Mouse (Mus musculus) myocyte (in vitro differentiated cells): ENCODE data around the gene Tlk2.

Experiments used
- E2F4 ChIP-seq: IDR thresholded peaks from one replicate; pipeline ENCODE4 v1.6.1; 2011; ENCODE audit warnings: mild to moderate bottlenecking, control low read depth, moderate library complexity; ENCODE audit not compliant: insufficient read depth
- MAX ChIP-seq: IDR thresholded peaks from one replicate; pipeline ENCODE4 v1.6.1; 2011; ENCODE audit warnings: low read depth, mild to moderate bottlenecking, control low read depth
- MYOG ChIP-seq, 3 experiments: IDR thresholded peaks; one replicate each; pipeline ENCODE4 v1.6.1; 2011; ENCODE audit warnings: control low read depth in 2 of 3, low read depth in 2 of 3, mild to moderate bottlenecking in 2 of 3; ENCODE audit not compliant: insufficient read length in 2 of 3, control insufficient read depth in 1 of 3, insufficient read depth in 1 of 3
- POLR2A ChIP-seq: IDR thresholded peaks from one replicate; pipeline ENCODE4 v1.6.1; 2011; ENCODE audit warnings: low read depth, mild to moderate bottlenecking, control low read depth, moderate library complexity; ENCODE audit not compliant: insufficient read length
- POLR2AphosphoS2 ChIP-seq: IDR thresholded peaks from one replicate; pipeline ENCODE4 v1.6.1; 2011; ENCODE audit warnings: low read depth, control low read depth; ENCODE audit not compliant: insufficient read length
- TCF3 ChIP-seq: IDR thresholded peaks from one replicate; pipeline ENCODE4 v1.6.1; 2011; ENCODE audit warnings: low read depth, control low read depth; ENCODE audit not compliant: insufficient read length

GRCm38 (mm10) chr11:105178516-105178915 lies at the start of gene Tlk2:
- TF ChIP-seq POLR2AphosphoS2 (no peak), TCF3 (no peak), POLR2A (no peak), MYOG (IDR thresholded peaks at IDR 0.05; ENCODE audit: control insufficient read depth in 1 of 3, insufficient read depth in 1 of 3, insufficient read length in 2 of 3, low read depth in 2 of 3) (no peak), MAX (no peak), E2F4 (no peak)
